Mouse (Mus musculus): ENCODE measurements at regions not wholly inside any gene's neighbourhood (a gene's known extent, or its start where the extent isn't known, plus 50 kb on each side); places are given as distances from the start of the nearest gene placed in this dataset.

GRCm38 (mm10) chr17:9281891-9282290 lies 140.0 kb upstream of the Gm17728 start (continued):
- no peak for TF ChIP-seq ZMIZ1 (IDR thresholded peaks at IDR 0.05; ENCODE audit: low read depth, low read length)
- TF ChIP-seq MAZ (IDR thresholded peaks at IDR 0.05; ENCODE audit: low read depth, low read length) = no peak
- TF ChIP-seq CHD1 (IDR thresholded peaks at IDR 0.05; ENCODE audit: low read depth, low read length) = no peak

- H3K4me2 ChIP-seq (ENCODE audit: insufficient read depth, low read depth, poor library complexity, severe bottlenecking) = no peak overlapping the region
- TF ChIP-seq JUN (IDR thresholded peaks at IDR 0.05; ENCODE audit: insufficient read depth, low read depth, low read length) (no peak), POLR2AphosphoS2 (IDR thresholded peaks at IDR 0.05; ENCODE audit: low read depth, low read length) (no peak), ZNF384 (IDR thresholded peaks at IDR 0.05; ENCODE audit: low read depth, low read length) (no peak), ETS1 (conservative IDR thresholded peaks at IDR 0.05; ENCODE audit: low read depth, low read length) (no peak), RCOR1 (conservative IDR thresholded peaks at IDR 0.05; ENCODE audit: low read depth, low read length) (no peak), CTCF (conservative IDR thresholded peaks at IDR 0.05 in 1 of 2, IDR thresholded peaks at IDR 0.05 in 1 of 2; ENCODE audit: low read depth in 2 of 2, low read length in 2 of 2) (no peak), E2F4 (IDR thresholded peaks at IDR 0.05; ENCODE audit: insufficient replicate concordance, low read depth, low read length) (no peak), IRF4 (IDR thresholded peaks at IDR 0.05; ENCODE audit: low read depth, low read length) (no peak), RAD21 (IDR thresholded peaks at IDR 0.05; ENCODE audit: low read depth, low read length) (no peak), CHD2 (IDR thresholded peaks at IDR 0.05; ENCODE audit: low read length) (no peak), CHD1 (IDR thresholded peaks at IDR 0.05; ENCODE audit: low read depth, low read length) (no peak), MAFK (IDR thresholded peaks at IDR 0.05; ENCODE audit: insufficient replicate concordance, low read length) (no peak), MAX (IDR thresholded peaks at IDR 0.05; ENCODE audit: low read length) (no peak), TCF12 (IDR thresholded peaks at IDR 0.05; ENCODE audit: low read depth, low read length) (no peak)
These were observed 139.3 kb upstream of the Gm17728 start for GRCm38 (mm10) chr17:9282333-9283176.

GRCm38 (mm10) chr17:9286431-9286830 lies 135.4 kb upstream of the Gm17728 start:
- Histone ChIP-seq H3K27me3 (replicated peaks) (no peaks in the 10 kb centered on the region), H3K4me2 (ENCODE audit: insufficient read depth, low read depth, poor library complexity, severe bottlenecking) (no peak overlapping the region), H3K4me1 (ENCODE audit: control insufficient read depth in 1 of 2, insufficient read depth in 2 of 2) (no peaks in the 10 kb centered on the region), H3K36me3 (replicated peaks in 1 of 2; ENCODE audit: control insufficient read depth in 1 of 2, insufficient read depth in 1 of 2, low read length in 1 of 2) (no peaks in the 10 kb centered on the region), H3K9me3 (replicated peaks; ENCODE audit: low read length) (no peaks in the 10 kb centered on the region), H3K27ac (ENCODE audit: insufficient read depth, low read depth) (no peak overlapping the region), H3K79me2 (replicated peaks; ENCODE audit: control insufficient read depth, extremely low read depth, insufficient read depth, poor library complexity, severe bottlenecking) (no peaks in the 10 kb centered on the region), H3K4me3 (replicated peaks in 1 of 3; ENCODE audit: low read depth in 2 of 3, low read length in 2 of 3, poor library complexity in 1 of 3) (no peak overlapping the region), H3K9ac (ENCODE audit: insufficient read depth, low read depth) (no peak overlapping the region)
- no peak for TF ChIP-seq PAX5 (IDR thresholded peaks at IDR 0.05; ENCODE audit: low read length)
- TF ChIP-seq CTCF (conservative IDR thresholded peaks at IDR 0.05 in 1 of 2, IDR thresholded peaks at IDR 0.05 in 1 of 2; ENCODE audit: low read depth in 2 of 2, low read length in 2 of 2) = peak in 1 of 2 experiments; percentile 42; a peak in 3 of 4 replicates
- in situ Hi-C loops (cut with MboI; ENCODE audit: low pct_ligation_motif_present, low pct_unique_long_range_greater_than_20kb, low sequenced_read_pairs) = no loop called here
- dilution Hi-C loops (cut with MboI; ENCODE audit: extremely low pct_ligation_motif_present, extremely low pct_unique_long_range_greater_than_20kb, low sequenced_read_pairs) = no loop called here
- DNase-seq (ENCODE audit: extremely low read depth) = peak; percentile 10

More at GRCm38 (mm10) chr17:9282333-9283176, 139.3 kb upstream of the Gm17728 start:
- no peaks in the 10 kb centered on the region for H3K9me3 ChIP-seq (replicated peaks; ENCODE audit: low read length)
- H3K27me3 ChIP-seq (replicated peaks) = no peaks in the 10 kb centered on the region
- no peaks in the 10 kb centered on the region for H3K36me3 ChIP-seq (replicated peaks in 1 of 2; ENCODE audit: control insufficient read depth in 1 of 2, insufficient read depth in 1 of 2, low read length in 1 of 2)
- in situ Hi-C loops (cut with MboI; ENCODE audit: low pct_ligation_motif_present, low pct_unique_long_range_greater_than_20kb, low sequenced_read_pairs) (no loop called here), dilution Hi-C loops (cut with MboI; ENCODE audit: extremely low pct_ligation_motif_present, extremely low pct_unique_long_range_greater_than_20kb, low sequenced_read_pairs) (no loop called here)
- DNase-seq (ENCODE audit: extremely low read depth) = no peak
- H3K27ac ChIP-seq (ENCODE audit: insufficient read depth, low read depth) = no peak overlapping the region
- H3K4me1 ChIP-seq (ENCODE audit: control insufficient read depth in 1 of 2, insufficient read depth in 2 of 2) = no peaks in the 10 kb centered on the region
- H3K4me3 ChIP-seq (replicated peaks in 1 of 3; ENCODE audit: low read depth in 2 of 3, low read length in 2 of 3, poor library complexity in 1 of 3) = no peak overlapping the region
- H3K9ac ChIP-seq (ENCODE audit: insufficient read depth, low read depth) = no peak overlapping the region
- no peaks in the 10 kb centered on the region for H3K79me2 ChIP-seq (replicated peaks; ENCODE audit: control insufficient read depth, extremely low read depth, insufficient read depth, poor library complexity, severe bottlenecking)

Data from CH12.LX (cell line).